Mouse (Mus musculus): Measurements from ENCODE around the gene Grip1. TPM values are rescaled to one million over a fixed set of nuclear protein-coding genes. Genes with fewer than 3 reads are reported as not detected.

Grip1 gene
- total and polyA plus RNA-seq, 2 experiments from 2014 or later: 14.3 to 31.2 TPM

DNA sequence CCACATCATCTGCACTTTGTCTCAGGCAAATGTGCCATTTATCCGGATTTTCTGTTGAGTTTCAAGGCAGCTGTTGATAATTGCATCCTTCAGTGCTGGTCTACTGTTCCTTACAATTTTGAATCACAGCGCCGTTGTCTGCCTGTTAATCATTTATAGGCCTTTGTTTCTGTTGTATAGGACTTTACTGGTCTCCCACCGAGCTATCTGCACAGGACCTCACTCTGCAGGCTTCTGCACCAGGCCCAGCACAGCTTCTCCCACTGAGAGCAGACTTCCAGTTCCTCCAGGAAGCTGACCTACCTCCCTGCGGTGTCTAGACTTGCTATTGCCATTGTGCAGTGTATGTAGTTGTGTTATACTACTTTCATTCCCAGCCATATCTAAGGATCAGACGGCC is 11.9 kb upstream of the Grip1 start:
- Histone ChIP-seq H3K27ac (no peak overlapping the region), H3K4me3 (ENCODE audit: low read length) (no peak overlapping the region), H3K27me3 (ENCODE audit: insufficient read depth, low read length) (no peaks in the 10 kb centered on the region), H3K9me3 (ENCODE audit: low read length) (no peaks in the 10 kb centered on the region), H3K9ac (replicated peaks; ENCODE audit: low read length) (no peak overlapping the region), H3K4me1 (ENCODE audit: insufficient read depth, low read length) (no peaks in the 10 kb centered on the region), H3K4me2 (ENCODE audit: low read depth, low read length) (no peak overlapping the region), H3K36me3 (ENCODE audit: insufficient read depth, low read length) (no peaks in the 10 kb centered on the region)
- DNase-seq (ENCODE audit: low spot score) (no peak), ATAC-seq (no peak)
- WGBS: 25% methylated on average over 6 of the region's 6 CpGs
- TF ChIP-seq CTCF (IDR thresholded peaks at IDR 0.05; ENCODE audit: low read depth): no peak

GRCm38 (mm10) chr10:119447392-119447914 is 6.2 kb upstream of the Grip1 start:
- no peak overlapping the region for H3K27ac ChIP-seq
- H3K36me3 ChIP-seq (ENCODE audit: insufficient read depth, low read length): no peaks in the 10 kb centered on the region
- H3K4me1 ChIP-seq (ENCODE audit: insufficient read depth, low read length): no peaks in the 10 kb centered on the region
- H3K4me2 ChIP-seq (ENCODE audit: low read depth, low read length): no peak overlapping the region
- TF ChIP-seq CTCF (IDR thresholded peaks at IDR 0.05; ENCODE audit: low read depth): no peak
- 82% methylated on average over 14 of the region's 14 CpGs for WGBS
- H3K9ac ChIP-seq (replicated peaks; ENCODE audit: low read length): no peak overlapping the region
- DNase-seq (ENCODE audit: low spot score) (no peak), ATAC-seq (no peak)
- H3K9me3 ChIP-seq (ENCODE audit: low read length): no peaks in the 10 kb centered on the region
- no peak overlapping the region for H3K4me3 ChIP-seq (ENCODE audit: low read length)
- no peaks in the 10 kb centered on the region for H3K27me3 ChIP-seq (ENCODE audit: insufficient read depth, low read length)

GRCm38 (mm10) chr10:119447930-119448329 is 5.7 kb upstream of the Grip1 start:
- ATAC-seq (no peak), DNase-seq (ENCODE audit: low spot score) (no peak)
- Histone ChIP-seq H3K9me3 (ENCODE audit: low read length) (no peaks in the 10 kb centered on the region), H3K9ac (replicated peaks; ENCODE audit: low read length) (no peak overlapping the region), H3K27ac (no peak overlapping the region), H3K27me3 (ENCODE audit: insufficient read depth, low read length) (no peaks in the 10 kb centered on the region), H3K4me3 (ENCODE audit: low read length) (no peak overlapping the region), H3K4me1 (ENCODE audit: insufficient read depth, low read length) (no peaks in the 10 kb centered on the region), H3K4me2 (ENCODE audit: low read depth, low read length) (no peak overlapping the region), H3K36me3 (ENCODE audit: insufficient read depth, low read length) (no peaks in the 10 kb centered on the region)
- 98% methylated on average over 3 of the region's 3 CpGs for WGBS
- no peak for TF ChIP-seq CTCF (IDR thresholded peaks at IDR 0.05; ENCODE audit: low read depth)

- H3K9ac ChIP-seq (replicated peaks; ENCODE audit: low read length): no peak overlapping the region
- DNase-seq (ENCODE audit: low spot score) (no peak), ATAC-seq (no peak)
- H3K4me3 ChIP-seq (ENCODE audit: low read length): peak overlapping the region; percentile 88
- H3K27me3 ChIP-seq (ENCODE audit: insufficient read depth, low read length): no peaks in the 10 kb centered on the region
- 40% methylated on average over 5 of the region's 5 CpGs for WGBS
- no peak for TF ChIP-seq CTCF (IDR thresholded peaks at IDR 0.05; ENCODE audit: low read depth)
- peaks cover 9% of the 10 kb centered on the region; the same call in 1 of the 2 replicates for H3K4me1 ChIP-seq (ENCODE audit: insufficient read depth, low read length)
- H3K27ac ChIP-seq: peak overlapping the region; percentile 79; the same call in 1 of the 2 replicates
- no peaks in the 10 kb centered on the region for H3K9me3 ChIP-seq (ENCODE audit: low read length)
- peak overlapping the region; percentile 95 for H3K4me2 ChIP-seq (ENCODE audit: low read depth, low read length)
- H3K36me3 ChIP-seq (ENCODE audit: insufficient read depth, low read length): no peaks in the 10 kb centered on the region
Measured at GRCm38 (mm10) chr10:119452698-119453097, 932 bp upstream of the Grip1 start.

- Histone ChIP-seq H3K4me1 (ENCODE audit: insufficient read depth, low read length) (peaks cover 9% of the 10 kb centered on the region; the same call in 1 of the 2 replicates), H3K4me2 (ENCODE audit: low read depth, low read length) (peak overlapping the region; percentile 95), H3K27me3 (ENCODE audit: insufficient read depth, low read length) (no peaks in the 10 kb centered on the region), H3K4me3 (ENCODE audit: low read length) (peak overlapping the region; percentile 88), H3K9me3 (ENCODE audit: low read length) (no peaks in the 10 kb centered on the region), H3K36me3 (ENCODE audit: insufficient read depth, low read length) (no peaks in the 10 kb centered on the region), H3K9ac (replicated peaks; ENCODE audit: low read length) (peak overlapping the region; percentile 78), H3K27ac (peak overlapping the region; percentile 79)
- DNase-seq (ENCODE audit: low spot score) (peak; percentile 49), ATAC-seq (peak; percentile 71)
- 1% methylated on average over 46 of the region's 57 CpGs for WGBS
- no peak for TF ChIP-seq CTCF (IDR thresholded peaks at IDR 0.05; ENCODE audit: low read depth)
Measured at GRCm38 (mm10) chr10:119454106-119454667, 557 bp downstream of the Grip1 start.

DNA sequence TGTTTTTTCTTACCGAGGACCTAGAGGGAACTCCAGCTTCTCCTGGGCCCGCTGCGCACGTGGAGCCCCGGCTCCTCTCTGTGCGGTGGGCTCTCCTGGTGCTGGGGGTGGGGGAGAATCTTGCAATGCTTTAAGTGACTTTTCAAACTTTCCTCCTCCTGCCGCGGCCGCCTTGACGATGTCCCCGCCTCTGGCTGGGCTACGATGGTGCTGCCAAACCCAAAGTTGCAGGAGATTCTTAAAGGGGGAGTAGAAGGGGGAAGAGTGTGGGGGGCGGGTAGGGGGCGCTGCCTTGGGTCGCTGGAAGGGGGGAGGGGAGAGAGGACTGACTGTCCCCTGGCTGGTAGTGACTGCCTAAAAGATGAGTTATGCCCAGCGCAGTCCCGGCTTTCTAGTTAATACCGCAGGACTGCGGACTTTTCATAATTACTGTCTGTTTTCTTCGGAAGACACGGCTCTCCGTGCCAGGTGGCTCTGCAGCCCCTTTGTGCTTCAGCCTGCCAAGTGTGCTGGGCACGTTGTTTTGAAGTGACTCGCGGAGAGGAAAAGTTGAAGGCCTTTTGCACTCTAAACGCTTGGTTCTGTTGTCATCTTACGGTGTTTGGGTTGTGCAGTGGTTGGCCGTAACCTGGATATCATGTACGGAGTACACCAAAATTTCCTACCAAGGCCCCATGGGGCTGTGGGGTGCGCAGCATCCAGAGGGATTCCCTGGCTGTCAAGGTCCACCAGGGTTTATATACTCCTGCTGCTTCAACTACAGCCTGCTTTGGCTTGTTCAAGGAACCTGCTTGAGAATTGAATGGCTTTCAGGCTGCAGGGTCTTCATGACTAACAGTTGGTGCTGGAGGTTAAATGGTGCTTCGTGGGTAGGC is 1.3 kb downstream of the Grip1 start:
- H3K4me2 ChIP-seq (ENCODE audit: low read depth, low read length): peak overlapping the region; percentile 95
- peak overlapping the region; percentile 78 for H3K9ac ChIP-seq (replicated peaks; ENCODE audit: low read length)
- peak; percentile 10; the same call in 1 of the 2 replicates for ATAC-seq
- WGBS: under 1% methylated on average over 29 of the region's 31 CpGs
- no peaks in the 10 kb centered on the region for H3K27me3 ChIP-seq (ENCODE audit: insufficient read depth, low read length)
- no peaks in the 10 kb centered on the region for H3K36me3 ChIP-seq (ENCODE audit: insufficient read depth, low read length)
- no peak for TF ChIP-seq CTCF (IDR thresholded peaks at IDR 0.05; ENCODE audit: low read depth)
- H3K4me3 ChIP-seq (ENCODE audit: low read length): peak overlapping the region; percentile 88
- peak overlapping the region; percentile 79 for H3K27ac ChIP-seq
- peak; percentile 51 for DNase-seq (ENCODE audit: low spot score)
- H3K9me3 ChIP-seq (ENCODE audit: low read length): no peaks in the 10 kb centered on the region
- peaks cover 9% of the 10 kb centered on the region; the same call in 1 of the 2 replicates for H3K4me1 ChIP-seq (ENCODE audit: insufficient read depth, low read length)

Data from hindbrain, postnatal 0 days (tissue).